Mouse (Mus musculus) spleen, adult 12 weeks (tissue): Measurements from ENCODE around the gene Arl15.

Source experiments
- DNase-seq: peaks from one replicate; pipeline ENCODE4 v3.0.0; 2022; ENCODE audit warnings: low spot score

Arl15 gene

DNA sequence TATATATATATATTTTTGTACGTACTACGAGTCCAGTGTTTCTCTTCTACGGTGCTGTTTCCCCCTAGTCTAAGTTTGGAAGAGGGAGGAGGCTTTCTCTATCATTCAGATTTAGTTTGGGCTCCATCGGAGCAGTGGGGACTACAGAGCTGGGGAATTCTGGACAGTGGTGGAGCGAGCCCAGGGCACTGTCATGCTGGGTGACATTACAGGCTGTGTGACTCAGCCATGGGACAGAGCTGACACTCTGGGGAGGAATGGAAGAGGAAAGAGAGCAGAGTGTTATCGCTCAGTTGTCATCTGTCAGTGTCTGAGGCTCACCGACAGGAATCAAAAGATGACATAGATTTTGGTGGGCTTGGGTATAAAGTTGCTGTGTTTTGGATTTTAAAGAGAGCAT lies 124.4 kb downstream of the Arl15 start:
- no peak for DNase-seq

DNA sequence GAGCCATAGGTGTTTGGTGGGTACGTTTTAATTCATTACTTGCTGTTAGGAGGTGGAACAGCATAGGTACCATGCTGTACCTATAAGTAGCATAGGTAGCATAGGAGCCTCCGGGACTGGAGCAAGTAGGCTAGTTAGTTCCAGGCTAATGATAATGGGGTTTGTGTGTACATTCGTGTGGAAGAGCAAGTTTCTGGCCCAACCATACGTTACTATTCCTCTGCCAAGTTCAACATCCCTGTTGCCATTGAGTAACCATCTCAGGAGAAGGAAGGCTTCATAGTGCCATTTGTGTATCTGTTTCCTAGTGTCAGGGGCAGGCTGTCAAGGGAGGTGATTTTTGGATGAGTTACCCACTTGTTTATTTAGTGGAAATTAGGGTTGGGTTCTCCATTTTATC lies 141.4 kb downstream of the Arl15 start:
- no peak for DNase-seq

DNA sequence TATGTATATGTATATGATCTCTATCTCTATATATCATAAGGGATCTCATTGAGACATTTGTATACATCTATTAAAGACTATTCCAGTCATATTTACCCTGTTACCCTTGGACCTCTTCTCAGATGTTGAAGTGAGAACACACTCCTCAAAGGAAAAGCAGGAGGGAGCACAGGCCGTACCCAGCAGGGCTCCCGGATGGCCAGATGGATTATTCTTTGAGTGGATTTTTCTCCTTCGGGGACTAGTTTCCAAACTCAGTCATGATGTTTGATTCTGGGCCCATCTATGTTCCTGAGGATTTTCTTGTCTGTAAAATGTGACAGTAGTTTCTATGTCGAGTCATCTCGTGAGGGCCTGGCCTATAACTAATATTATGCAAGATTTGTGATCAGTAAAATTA lies 142.9 kb downstream of the Arl15 start:
- no peak for DNase-seq

DNA sequence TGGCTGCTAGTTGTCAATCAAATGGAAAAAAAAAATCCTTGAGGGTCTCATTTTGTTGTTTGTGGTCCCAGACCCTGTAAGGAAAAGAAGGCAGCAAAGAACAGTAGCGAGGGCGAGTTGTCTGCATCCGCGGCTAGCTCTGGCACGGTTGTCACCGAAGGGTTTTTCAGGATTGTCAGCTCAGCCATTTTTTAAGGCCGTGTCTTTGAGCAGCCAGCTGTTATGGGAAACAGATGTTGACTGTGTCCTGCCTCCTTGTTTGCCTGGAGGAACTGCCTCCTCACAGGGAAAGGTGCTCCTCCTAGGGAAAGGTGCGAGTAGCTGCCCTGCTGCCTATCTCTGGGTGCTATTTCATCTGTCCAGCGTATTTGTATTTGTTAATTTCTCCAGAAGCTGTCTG lies 144.3 kb downstream of the Arl15 start:
- no peak for DNase-seq

DNA sequence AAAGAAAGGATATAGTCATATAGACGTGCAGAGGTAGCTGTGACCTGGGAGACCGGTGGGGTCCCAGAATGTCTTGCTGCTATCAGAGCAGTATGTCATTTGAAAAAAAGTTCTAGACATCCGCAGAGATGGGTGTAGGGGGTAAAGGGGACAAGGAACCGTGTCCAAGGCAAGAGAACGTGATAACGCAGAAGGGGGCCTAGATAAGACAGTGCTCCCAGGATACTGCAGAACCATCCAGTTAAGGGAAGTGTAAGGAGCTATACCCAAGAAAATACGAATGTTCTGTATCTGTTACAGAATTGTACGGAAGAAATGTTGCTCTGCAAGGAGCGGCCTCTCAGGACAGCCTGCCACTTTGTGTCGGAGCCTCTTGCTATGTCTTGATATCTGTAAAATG lies 144.8 kb downstream of the Arl15 start:
- DNase-seq, result no peak

DNA sequence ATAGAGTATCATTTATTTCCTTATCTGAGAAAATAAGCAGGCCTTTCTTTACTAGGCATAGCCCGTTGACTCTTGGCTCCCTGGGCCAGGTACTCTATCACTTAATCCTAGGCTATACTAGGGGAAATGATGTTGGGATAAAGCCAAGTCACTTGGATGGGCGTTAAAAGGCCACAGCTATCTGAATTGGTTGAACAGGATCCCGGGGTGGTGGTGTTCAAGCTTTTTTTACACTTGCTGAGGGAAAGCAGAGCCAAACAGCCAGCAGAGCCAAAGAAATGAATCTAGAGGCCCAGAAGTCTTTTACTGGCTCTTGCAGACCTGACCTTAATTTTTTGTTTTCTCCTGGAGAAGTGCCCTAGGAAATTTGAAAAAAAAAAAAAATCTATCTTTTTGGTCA lies 145.4 kb downstream of the Arl15 start:
- no peak for DNase-seq

DNA sequence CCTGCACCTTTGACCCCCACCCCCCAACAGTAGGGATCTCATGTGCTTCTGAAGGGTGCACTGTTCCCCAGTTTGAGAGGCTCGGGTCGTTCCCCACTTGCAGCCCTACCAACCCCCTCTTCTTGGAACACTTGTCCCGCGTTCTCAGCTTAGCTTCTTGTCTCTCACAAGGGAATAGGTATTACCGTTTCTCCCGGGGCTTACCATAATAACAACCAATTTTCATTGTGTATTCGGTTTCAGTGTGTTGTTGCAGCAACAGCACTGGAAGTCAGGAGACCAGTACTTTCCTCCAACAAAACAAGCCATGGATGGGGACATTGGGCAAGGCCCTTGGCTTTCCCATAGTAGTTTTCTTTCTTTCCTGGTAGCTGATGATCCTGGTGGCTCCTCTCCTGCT lies 145.8 kb downstream of the Arl15 start:
- no peak for DNase-seq

DNA sequence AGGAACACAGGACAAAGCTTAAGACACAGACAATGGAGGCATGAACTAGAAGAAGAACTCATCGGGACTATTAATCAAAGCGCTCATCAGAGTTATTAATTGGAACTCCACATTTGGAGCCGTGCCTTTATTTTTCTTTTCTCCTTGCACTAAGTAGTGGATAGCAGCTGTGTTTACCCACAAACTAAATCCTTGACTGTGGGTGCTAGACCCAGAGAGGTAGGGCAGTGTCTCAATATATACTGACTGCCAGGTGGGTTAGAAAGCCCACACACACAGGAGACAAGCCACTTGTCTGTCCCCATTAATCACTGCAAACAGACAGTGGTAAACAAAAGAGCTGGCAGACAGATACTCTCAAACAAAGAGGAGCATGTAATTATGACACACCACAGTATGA lies 147.6 kb downstream of the Arl15 start:
- DNase-seq, result no peak

DNA sequence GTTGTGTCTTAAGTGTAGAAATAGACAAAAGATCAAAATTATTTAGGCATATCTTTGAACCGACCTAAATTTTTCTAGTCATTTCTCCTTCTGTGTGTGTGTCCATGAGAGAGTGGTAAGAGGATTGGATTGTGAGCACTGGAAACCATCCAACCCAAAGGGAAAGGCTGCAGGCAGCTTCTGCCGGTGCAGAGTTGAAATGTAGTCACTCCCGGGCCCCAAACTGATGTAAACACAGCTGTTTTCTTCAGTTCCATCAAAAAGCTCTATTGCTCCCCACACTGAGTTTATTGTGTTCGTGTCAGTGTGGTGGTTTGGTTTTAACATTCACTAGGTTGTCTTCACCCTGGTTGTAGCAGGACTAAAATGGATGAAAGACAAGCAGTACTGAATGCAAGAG lies 153.2 kb downstream of the Arl15 start:
- no peak for DNase-seq

DNA sequence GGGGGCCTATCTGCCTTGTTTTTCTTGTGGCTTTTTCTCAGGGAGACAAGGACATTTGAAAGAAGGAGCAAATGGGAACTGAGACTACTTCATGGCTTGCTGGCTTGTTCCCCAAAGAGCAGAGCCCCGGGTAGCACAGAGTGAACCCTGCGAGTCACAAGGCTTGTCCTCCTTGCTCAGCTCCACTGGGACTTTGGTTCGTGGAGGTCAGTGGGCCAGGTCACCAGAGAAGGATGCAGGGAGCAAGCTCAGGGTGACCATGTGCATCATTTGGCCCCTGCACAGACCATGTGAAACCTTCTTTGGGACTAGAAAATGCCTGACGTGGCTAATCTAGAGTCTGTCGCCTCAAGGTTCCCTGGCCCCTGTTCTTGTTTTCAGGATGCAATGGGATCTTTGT lies 155.4 kb downstream of the Arl15 start:
- DNase-seq, result no peak

DNA sequence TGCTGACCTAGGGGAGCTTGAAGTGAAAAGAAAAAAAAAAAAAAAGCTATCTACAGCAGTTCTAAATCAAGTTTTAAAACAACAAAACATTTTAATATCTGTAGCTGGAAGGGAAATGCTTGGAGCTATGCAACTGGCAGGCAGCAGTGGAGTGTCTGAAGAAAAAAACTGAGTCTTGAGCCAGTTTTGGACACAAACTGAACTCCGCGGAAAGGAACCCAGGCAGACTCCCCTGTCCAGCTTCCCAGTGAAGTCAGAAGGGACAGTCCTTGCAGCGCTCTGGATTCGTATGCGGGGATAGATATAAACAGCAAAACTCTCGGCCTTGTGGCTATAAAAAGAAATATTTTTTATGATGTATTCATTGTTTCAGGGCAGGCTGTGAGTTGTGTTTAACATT lies 155.8 kb downstream of the Arl15 start:
- no peak for DNase-seq

DNA sequence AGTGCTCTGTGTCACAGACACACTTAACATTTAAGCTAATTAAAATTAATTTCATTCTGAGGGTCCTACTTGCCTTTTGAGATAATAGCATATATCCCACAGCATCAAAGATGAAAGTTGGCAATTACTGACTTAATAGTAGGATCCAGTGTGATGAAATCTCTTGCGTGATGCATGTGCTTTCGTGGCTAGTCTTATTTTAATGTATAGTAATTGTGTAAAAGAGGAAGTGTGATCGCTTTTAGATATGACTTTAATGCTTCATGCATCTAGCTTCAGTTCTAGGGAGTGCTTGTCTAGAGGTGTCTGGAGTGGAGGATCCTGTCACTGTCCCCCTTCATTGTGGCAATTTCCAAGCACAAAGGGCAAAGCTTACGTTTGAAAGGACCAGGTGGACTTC lies 163.1 kb downstream of the Arl15 start:
- DNase-seq, result no peak

DNA sequence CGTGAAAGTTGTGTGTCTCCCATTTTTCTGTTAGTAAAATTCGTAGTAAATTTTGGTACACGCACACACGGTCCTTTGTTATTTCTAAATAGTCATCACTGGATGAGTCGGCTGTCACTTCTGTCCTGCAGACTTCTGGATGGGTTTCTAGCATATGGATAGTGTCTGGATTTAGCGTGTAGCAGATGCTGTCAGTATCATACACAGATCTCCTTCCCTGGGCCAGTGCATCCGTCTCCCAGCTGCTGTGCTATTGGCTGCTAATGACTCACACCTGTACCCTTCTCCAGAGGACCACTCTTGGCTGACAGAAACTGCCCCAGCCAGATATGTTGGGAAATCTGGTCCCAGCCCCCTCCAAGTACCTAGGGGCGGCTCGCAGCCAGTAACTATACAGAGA lies 170.6 kb downstream of the Arl15 start:
- no peak for DNase-seq

DNA sequence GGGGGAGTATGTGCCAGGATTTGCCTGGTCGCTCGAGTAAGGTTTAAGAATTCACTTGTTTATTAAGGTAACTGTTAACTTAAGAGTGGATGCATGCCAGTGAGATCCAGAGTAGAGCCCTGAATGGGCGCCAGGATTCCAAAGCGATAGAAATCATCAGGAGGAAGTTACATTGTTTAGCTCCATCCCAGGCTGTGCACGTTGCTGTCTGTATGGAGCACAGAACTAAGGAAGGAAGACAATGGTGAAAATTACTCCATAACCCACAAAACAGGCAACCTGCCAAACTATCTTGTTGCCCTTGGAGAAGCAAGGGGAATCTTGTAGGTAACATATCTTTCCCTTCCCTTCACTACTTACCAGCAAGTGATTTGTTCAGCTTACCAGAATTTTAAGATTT lies 176.4 kb downstream of the Arl15 start:
- DNase-seq, result no peak

DNA sequence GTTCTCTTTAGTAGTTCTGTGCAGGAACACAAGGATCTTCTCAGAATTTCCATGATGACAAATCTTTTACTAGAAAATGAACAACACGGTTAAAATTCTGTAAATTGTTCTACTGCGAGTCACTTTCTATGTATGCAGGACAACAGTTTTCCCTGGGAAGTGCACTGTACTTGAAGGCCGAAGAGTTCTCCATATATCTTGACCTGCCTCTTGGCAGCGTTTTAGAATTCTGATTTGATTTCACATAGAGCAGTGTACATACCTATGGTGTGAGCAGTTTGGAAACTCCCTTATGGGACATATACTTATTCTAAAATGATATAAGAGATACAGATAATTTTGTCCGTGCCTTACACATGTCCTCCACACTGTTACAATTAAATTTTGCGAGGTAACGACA lies 178.1 kb downstream of the Arl15 start:
- no peak for DNase-seq

DNA sequence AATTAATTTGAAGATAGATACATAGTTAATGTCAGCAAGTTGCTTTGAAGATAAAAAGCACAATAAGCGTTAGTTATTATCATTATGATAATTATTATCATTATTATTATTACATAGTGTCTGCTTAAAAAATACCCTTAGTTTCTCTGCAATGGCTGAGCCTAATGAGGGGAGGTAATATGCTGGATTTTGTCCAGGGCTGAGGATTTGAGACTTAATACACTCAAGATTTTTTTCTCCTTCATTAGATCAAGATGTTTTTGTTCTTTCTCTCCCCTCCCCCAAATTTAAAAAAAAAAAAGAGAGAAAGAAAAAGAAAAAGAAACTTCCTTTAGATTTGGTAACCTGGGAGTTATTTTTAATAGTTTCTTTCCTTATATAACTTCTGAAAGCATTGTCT lies 180.6 kb downstream of the Arl15 start:
- no peak for DNase-seq

DNA sequence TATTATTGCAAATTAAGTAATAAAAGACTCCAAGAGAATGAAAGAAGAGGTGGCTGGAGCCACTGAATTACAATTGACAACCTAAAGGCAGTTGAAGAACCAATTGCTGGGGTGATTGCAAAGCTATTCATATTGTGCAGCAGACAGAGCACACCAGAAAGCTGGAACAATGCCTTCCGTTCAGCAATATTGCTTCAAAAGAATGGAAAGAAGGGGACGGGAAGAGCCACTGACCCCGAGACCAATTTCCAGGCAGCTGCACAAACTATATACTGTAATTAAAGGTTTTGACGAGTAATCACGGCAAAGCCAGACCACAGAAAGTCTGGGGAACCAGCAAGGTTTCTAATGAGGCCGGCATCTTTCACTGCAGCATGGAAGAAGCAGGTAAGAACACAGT lies 181.4 kb downstream of the Arl15 start:
- no peak for DNase-seq

DNA sequence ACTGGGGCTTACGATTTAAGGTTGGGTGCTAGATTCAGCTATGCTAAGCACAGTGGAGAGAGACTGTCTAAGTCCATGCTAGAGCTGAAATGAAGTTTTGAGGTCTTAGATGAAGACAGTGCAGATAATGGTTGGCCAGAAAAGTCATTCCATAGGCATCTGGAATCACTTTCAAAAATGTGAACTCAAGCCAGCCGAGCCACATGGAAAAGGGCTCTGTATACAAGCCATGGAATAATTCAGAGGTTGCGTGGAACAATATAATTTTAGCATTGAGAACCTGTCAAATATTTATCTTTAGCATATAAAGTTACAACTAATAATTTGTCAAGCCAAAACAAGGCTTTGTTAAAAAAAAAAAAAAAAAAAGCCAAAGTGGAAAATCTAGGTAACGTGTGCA lies 182.6 kb downstream of the Arl15 start:
- DNase-seq, result no peak

DNA sequence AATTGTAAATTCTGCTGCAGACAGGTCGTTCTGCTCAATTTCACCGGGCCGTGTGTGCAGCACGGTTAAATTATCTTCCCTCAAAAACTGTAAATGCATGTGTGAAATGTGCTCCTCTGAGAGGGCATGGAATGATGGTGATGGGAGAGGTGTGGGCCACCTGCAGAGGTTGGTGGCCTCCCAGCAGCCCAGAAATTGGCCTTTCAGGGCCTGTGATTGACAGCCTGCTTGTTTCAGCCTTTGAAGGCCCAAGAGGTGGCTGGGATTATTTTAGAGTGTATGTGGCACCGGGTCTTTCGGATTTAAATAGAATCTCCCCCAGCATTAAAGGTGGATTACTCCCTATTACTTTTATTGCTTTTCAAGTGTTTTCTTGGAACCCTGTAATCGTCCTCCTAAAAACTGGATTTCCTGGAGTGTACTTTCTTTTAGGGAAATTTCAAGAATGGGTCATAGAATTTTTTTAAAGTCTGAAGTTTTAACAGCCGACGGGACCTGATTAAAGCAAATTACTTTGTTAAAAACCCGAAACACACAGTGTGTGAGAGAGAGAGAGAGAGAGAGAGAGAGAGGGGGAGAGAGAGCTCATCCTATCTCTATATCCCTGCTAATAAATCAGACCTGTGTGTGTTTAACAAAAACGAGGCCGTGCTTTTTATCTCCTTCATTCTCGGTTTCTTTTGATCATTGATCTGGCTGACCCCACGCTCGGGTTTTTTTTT lies 186.6 kb downstream of the Arl15 start:
- no peak for DNase-seq

DNA sequence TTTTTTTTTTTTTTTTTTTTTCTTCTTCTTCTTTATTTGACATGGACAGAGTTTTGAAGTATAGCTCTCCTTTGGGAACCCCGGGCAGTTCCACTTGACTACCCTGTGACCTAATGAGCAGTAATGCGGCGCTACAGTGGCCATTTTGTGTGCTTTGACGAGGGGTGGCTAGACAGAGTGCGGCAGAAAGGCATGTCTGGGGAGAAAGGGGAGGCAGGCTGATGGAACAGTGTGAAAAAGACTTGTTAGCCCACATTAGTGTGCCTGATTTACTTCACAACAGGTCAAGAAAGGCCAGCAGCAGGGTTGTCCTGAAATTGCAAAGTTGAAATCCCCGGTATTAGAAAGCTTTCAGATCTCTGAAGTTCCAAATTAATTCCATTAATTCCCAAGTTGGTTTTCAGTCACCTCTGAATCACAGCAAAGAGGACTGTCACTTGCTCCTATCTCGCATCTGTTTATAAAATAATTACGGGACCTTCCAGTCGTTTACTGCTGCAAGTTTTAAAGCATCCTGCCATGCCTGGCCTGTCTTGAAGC lies 187.2 kb downstream of the Arl15 start:
- DNase-seq, result no peak

DNA sequence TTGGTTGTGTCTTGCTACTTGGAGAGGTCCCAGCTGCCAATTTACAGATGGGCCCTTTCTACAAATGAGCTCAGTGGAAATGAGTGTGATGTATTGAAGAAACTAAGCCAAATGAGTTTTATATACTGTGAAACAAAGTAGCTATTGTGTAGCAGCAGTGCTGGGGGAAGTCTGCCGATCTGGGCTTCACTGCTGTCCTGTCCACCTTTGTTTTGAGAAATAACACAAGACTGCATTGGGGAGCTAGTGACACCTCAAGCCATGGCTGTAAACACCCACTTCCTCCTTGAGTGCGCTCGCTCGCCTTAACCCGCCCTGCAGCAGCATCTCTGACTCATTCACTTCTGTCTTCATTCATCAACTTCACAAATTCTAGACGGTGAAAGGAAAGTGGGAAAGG lies 189.3 kb downstream of the Arl15 start:
- DNase-seq, result no peak

DNA sequence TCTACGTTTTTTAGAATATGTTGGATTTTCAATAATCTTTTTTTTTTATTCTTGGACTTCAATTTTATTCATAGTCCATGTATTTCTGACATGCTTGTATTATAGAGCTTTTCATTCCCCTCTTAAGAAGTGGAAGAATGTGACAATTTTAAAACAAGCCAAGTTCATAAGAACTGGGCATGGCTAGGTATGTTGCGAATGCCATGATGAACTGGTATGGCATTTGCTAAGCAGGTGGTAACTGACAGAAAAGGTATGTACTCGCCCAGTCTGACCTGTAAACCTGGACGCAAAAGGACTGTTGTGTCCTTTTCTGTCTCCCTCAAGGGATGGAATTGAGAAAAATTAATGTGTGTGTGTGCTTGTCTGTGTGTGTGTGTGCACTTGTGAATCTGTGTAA lies 190.2 kb downstream of the Arl15 start:
- DNase-seq, result no peak

DNA sequence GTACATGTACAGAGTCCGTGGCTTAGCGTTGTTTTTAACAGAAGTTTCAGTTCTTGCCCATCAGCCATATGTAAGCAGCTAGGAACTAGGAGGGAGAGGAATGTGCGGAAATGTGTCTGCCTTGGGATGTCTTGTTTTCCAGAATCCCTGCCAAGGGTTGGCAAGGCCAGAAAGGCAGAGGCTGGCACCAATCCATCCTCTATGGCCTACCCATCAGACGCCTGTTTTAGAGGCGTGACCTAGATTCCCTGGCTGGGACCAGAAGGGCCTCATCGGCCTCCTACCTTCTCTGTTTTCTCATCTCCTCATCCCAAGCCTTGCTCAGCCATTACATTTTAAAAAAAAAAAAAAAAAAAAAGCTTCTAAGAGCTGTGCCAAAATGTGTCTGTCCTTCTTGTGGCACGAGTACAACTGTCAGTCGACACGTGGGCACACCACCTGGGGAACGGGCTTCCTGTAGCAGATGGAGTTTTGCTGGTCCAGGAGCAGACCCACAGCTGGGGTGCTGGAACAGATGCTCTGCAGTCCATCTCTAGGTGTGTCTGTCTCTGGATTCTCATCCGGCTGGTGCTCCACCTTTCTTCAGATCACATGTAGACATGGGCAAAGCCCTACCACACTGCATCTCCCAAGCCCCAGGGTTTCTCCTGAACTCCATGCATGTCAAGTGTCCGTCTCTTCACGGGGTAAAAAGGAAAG lies 192.7 kb downstream of the Arl15 start:
- DNase-seq, result no peak

DNA sequence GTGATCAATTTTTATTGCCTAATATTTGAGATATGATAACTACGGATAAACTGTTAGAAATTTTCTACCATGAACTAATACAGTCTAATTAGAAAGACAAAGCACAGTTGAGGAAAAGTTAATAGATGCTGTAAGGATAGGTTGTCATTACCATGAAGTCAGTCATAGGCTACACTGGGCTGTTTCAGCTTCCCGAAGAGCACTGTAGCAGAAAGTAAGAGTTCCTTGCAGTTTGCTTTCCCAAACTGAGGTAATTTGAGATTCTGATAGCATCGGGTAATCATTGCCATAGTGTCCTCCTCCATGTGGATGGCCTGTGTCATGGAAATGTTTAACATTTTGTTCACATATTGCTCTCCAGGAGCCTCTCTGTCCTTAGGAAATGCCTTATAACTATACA lies 195.9 kb downstream of the Arl15 start:
- DNase-seq, result no peak
